Mouse (Mus musculus): Measurements from ENCODE around the gene Rin3. TPM values are rescaled to one million over a fixed set of nuclear protein-coding genes. Genes with fewer than 3 reads are reported as not detected.

The Rin3 gene
- total and polyA plus RNA-seq, 3 experiments, result 17.5 to 38.9 TPM; not detected in 1

DNA sequence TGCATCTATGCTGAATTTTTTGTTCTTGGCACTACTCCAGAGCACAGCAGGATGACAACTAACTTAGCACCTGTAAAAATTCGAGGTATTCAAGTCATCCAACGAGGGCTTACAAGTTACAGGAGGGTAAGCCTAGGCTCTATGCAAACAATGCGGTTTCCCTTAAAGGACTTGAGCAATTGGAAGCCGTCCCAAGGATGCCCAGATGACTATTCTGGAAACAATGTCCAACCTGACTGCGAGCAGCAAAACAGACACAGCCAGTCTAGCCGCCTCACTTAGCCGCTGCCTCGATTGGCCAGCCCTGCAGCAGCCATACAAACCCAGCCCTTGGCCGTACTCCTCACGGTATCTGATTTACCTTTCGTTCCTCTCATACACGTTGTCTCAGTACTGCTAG, 149.4 kb downstream of the Rin3 start:
- Histone ChIP-seq H3K4me3 (ENCODE audit: control insufficient read depth in 1 of 2, insufficient read depth in 1 of 2, low read depth in 2 of 2, low read length in 2 of 2) (no peak overlapping the region), H3K9ac (ENCODE audit: control insufficient read depth, low read depth, low read length, poor library complexity, severe bottlenecking) (no peak overlapping the region), H3K4me1 (ENCODE audit: control insufficient read depth in 1 of 2, insufficient read depth in 2 of 2, low read length in 2 of 2) (peaks cover 4 to 21% of the 10 kb centered on the region in 2 experiments; a peak in 3 of 4 replicates), H3K27ac (ENCODE audit: control insufficient read depth, low read depth, low read length) (no peak overlapping the region), H3K36me3 (ENCODE audit: control insufficient read depth in 1 of 2, insufficient read depth in 2 of 2, low read length in 2 of 2) (peaks cover 0 to 10% of the 10 kb centered on the region in 2 experiments; a peak in 2 of 4 replicates), H3K79me2 (ENCODE audit: control insufficient read depth, insufficient read depth, low read length, poor library complexity) (no peaks in the 10 kb centered on the region), H3K9me3 (replicated peaks; ENCODE audit: insufficient read depth, low read length) (no peaks in the 10 kb centered on the region), H3K27me3 (ENCODE audit: control insufficient read depth in 1 of 2, insufficient read depth in 2 of 2, low read length in 2 of 2) (no peaks in the 10 kb centered on the region)
- no peak for DNase-seq (ENCODE audit: low read depth, low spot score)
- TF ChIP-seq ZKSCAN1 (IDR thresholded peaks at IDR 0.05; ENCODE audit: low read depth, low read length) (no peak), KAT2A (conservative IDR thresholded peaks at IDR 0.05; ENCODE audit: low read depth, low read length) (no peak), MEF2A (IDR thresholded peaks at IDR 0.05; ENCODE audit: extremely low read depth, insufficient replicate concordance, low read depth, low read length, poor library complexity, severe bottlenecking) (no peak), CHD2 (IDR thresholded peaks at IDR 0.05; ENCODE audit: low read length) (no peak), TBP (IDR thresholded peaks at IDR 0.05; ENCODE audit: low read depth, low read length) (no peak)

- Histone ChIP-seq H3K4me3 (ENCODE audit: control insufficient read depth in 1 of 2, insufficient read depth in 1 of 2, low read depth in 2 of 2, low read length in 2 of 2) (no peak overlapping the region), H3K9ac (ENCODE audit: control insufficient read depth, low read depth, low read length, poor library complexity, severe bottlenecking) (no peak overlapping the region), H3K36me3 (ENCODE audit: control insufficient read depth in 1 of 2, insufficient read depth in 2 of 2, low read length in 2 of 2) (peaks cover 0 to 12% of the 10 kb centered on the region in 2 experiments; a peak in 2 of 4 replicates), H3K27ac (ENCODE audit: control insufficient read depth, low read depth, low read length) (no peak overlapping the region), H3K4me1 (ENCODE audit: control insufficient read depth in 1 of 2, insufficient read depth in 2 of 2, low read length in 2 of 2) (peaks cover 4 to 27% of the 10 kb centered on the region in 2 experiments; a peak in 3 of 4 replicates), H3K9me3 (replicated peaks; ENCODE audit: insufficient read depth, low read length) (no peaks in the 10 kb centered on the region), H3K27me3 (ENCODE audit: control insufficient read depth in 1 of 2, insufficient read depth in 2 of 2, low read length in 2 of 2) (no peaks in the 10 kb centered on the region), H3K79me2 (ENCODE audit: control insufficient read depth, insufficient read depth, low read length, poor library complexity) (no peaks in the 10 kb centered on the region)
- TF ChIP-seq EP300 (IDR thresholded peaks at IDR 0.05; ENCODE audit: low read depth in 1 of 2, low read length in 2 of 2) (peak; percentile 25 to 61; a peak in 3 of 4 replicates), JUND (IDR thresholded peaks at IDR 0.05; ENCODE audit: low read depth, low read length) (no peak), GATA1 (IDR thresholded peaks at IDR 0.05; ENCODE audit: low read depth, low read length) (peak; percentile 78), ETS1 (IDR thresholded peaks at IDR 0.05; ENCODE audit: low read depth, low read length) (peak; percentile 51; the same call in 1 of the 2 replicates), TCF12 (IDR thresholded peaks at IDR 0.05; ENCODE audit: low read depth, low read length) (peak; percentile 79), MAZ (IDR thresholded peaks at IDR 0.05; ENCODE audit: low read depth, low read length) (no peak), CHD1 (IDR thresholded peaks at IDR 0.05; ENCODE audit: low read depth, low read length) (no peak), NELFE (IDR thresholded peaks at IDR 0.05; ENCODE audit: low read depth, low read length) (no peak), BHLHE40 (IDR thresholded peaks at IDR 0.05; ENCODE audit: borderline replicate concordance, low read depth, low read length) (peak; percentile 68; the same call in 1 of the 2 replicates), MAX (IDR thresholded peaks at IDR 0.05; ENCODE audit: low read length) (0 out of 2 replicates have a peak, but pooled peaks have one; percentile 41), RCOR1 (IDR thresholded peaks at IDR 0.05; ENCODE audit: low read depth, low read length) (0 out of 2 replicates have a peak, but pooled peaks have one; percentile 34), SMC3 (IDR thresholded peaks at IDR 0.05; ENCODE audit: low read depth, low read length) (no peak), TBP (IDR thresholded peaks at IDR 0.05; ENCODE audit: low read depth, low read length) (no peak)
- peak; percentile 24 for DNase-seq (ENCODE audit: low read depth, low spot score)
These were observed 151.3 kb downstream of the Rin3 start for GRCm38 (mm10) chr12:102434107-102434506.

All from MEL (cell line).